Mouse (Mus musculus) brain, embryonic 14.5 days (tissue): ENCODE results near the gene Eps8.

ENCODE experiments used
- CTCF ChIP-seq: fragments of 200-500 bp; IDR thresholded peaks from 2 replicates; pipeline ENCODE4 v1.5.1; 2012; ENCODE audit warnings: inconsistent platforms, mild to moderate bottlenecking, moderate library complexity, borderline replicate concordance; ENCODE audit not compliant: insufficient read depth, insufficient read length; ENCODE audit errors: extremely low read depth
- POLR2A ChIP-seq: fragments of 200-500 bp; IDR thresholded peaks from 2 replicates; pipeline ENCODE4 v1.6.1; 2012; ENCODE audit warnings: mild to moderate bottlenecking, inconsistent platforms, borderline replicate concordance; ENCODE audit not compliant: poor library complexity, insufficient read depth, insufficient read length, severe bottlenecking; ENCODE audit errors: extremely low read depth

DNA sequence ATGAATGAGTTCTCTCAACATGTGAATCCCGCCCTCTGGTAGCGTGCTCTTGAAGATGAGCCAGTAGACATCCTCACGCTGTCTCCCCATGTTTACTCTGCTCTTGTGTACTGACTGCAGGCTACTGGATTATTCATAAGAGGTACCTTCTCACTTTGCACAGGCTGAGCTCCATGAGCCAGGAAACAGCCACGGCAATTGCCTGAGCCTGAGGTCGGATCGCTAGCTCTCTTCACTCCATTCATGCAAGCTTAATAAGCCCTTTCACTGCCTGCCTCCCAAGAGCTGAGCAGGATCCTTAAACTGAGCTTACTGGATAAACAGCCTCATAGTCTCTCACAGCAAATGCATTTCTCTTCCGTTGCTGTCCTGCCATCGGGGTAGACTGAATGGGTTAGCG lies 182.5 kb downstream of the Eps8 start:
- TF ChIP-seq CTCF (no peak), POLR2A (no peak)
